Mouse (Mus musculus) forebrain, embryonic 12.5 days (tissue): ENCODE results near the gene Nfkb2. TPM values are rescaled to one million over a fixed set of nuclear protein-coding genes. Genes with fewer than 3 reads are reported as not detected.

ENCODE experiments used
- ATAC-seq: fragments of 200-750 bp; cut with Nextera tagmentation; 2 replicates; pipeline ENCODE4 v1.8.0; 2017; ENCODE audit warnings: moderate TSS enrichment; ENCODE audit not compliant: low FRiP score
- H3K27ac ChIP-seq: fragments of 300-500 bp; sonication (generic); 2 replicates; pipeline ENCODE4 v1.5.1; 2016; ENCODE audit warnings: mild to moderate bottlenecking
- H3K27me3 ChIP-seq: fragments of 300-500 bp; sonication (generic); 2 replicates; pipeline ENCODE4 v1.6.1; 2016; ENCODE audit warnings: mild to moderate bottlenecking
- H3K36me3 ChIP-seq: fragments of 300-500 bp; sonication (generic); replicated peaks from 2 replicates; pipeline ENCODE4 v1.6.1; 2016; ENCODE audit warnings: mild to moderate bottlenecking
- H3K4me1 ChIP-seq: fragments of 300-500 bp; sonication (generic); 2 replicates; pipeline ENCODE4 v1.6.1; 2016
- H3K4me2 ChIP-seq: fragments of 300-500 bp; sonication (generic); 2 replicates; pipeline ENCODE4 v1.6.1; 2016; ENCODE audit warnings: mild to moderate bottlenecking, moderate library complexity
- H3K4me3 ChIP-seq: fragments of 300-500 bp; sonication (generic); replicated peaks from 2 replicates; pipeline ENCODE4 v1.5.1; 2016; ENCODE audit warnings: mild to moderate bottlenecking
- H3K9ac ChIP-seq: fragments of 300-500 bp; sonication (generic); 2 replicates; pipeline ENCODE4 v1.6.1; 2016; ENCODE audit warnings: mild to moderate bottlenecking
- H3K9me3 ChIP-seq: fragments of 300-500 bp; sonication (generic); 2 replicates; pipeline ENCODE4 v1.6.1; 2016
- WGBS: fragments of 180-500 bp; shearing (Covaris S2); methylation state at CpG from one replicate; pipeline ENCODE4 v1.1.7; 2016; 5-methylcytosine and 5-hydroxymethylcytosine counted together
- polyA plus RNA-seq: library from polyadenylated mRNA; unstranded; fragments of >200 nt; fragmentation: Nextera tagmentation; extraction: Ambion mirVana; gene quantifications from 2 replicates; pipeline ENCODE4 v1.2.1, GENCODE M21; 2016

The Nfkb2 gene
- polyA plus RNA-seq, 1 experiment from 2014 or later, result 2.9 TPM

DNA sequence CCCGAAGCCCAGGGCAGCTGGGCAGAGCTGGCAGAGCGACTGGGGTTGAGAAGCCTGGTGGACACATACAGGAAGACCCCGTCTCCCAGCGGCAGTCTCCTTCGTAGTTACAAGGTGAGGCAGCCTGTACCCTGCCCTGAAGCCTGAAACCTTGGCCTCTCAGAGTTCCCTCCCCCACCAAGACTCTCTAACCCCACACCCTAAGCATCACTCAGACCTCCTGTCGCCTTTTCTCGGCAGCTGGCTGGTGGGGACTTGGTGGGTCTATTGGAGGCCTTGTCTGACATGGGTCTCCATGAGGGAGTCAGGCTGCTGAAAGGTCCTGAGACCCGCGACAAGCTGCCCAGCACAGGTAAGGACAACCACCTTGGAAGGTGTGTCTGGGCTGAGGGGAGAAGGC lies 7.2 kb downstream of the Nfkb2 start:
- Histone ChIP-seq H3K9me3 (no peaks in the 10 kb centered on the region), H3K4me2 (no peak overlapping the region), H3K27me3 (peaks cover 90% of the 10 kb centered on the region), H3K4me3 (no peak overlapping the region), H3K4me1 (peaks cover 12% of the 10 kb centered on the region), H3K36me3 (no peaks in the 10 kb centered on the region; the same call in 1 of the 2 replicates), H3K27ac (no peak overlapping the region), H3K9ac (no peak overlapping the region)
- 93% methylated on average over 9 of the region's 9 CpGs for WGBS
- no peak for ATAC-seq

DNA sequence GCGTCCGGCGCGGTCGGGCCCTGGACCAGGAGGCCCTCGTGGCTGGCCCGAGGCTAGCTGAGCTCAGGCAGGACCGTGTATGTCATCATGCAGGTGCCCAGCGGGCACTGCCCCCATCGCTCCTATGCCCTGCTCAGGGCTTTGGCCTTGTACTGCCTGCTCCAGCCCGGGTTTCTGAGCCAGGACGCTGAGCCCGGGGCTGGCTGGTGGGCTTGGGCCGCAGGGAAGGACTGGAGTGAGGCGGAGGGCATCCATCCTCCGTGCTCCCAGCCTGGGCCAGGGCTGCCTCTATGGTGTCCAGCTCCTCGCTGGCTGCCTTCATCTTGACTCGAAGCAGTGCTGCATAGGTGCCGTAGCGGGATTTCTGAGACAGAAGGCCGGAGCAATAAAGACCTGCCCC lies 8.4 kb downstream of the Nfkb2 start:
- H3K4me2 ChIP-seq, result no peak overlapping the region
- no peak overlapping the region; the same call in 1 of the 2 replicates for H3K9ac ChIP-seq
- ATAC-seq, result no peak
- H3K4me1 ChIP-seq, result peaks cover 22% of the 10 kb centered on the region
- peaks cover 90% of the 10 kb centered on the region for H3K27me3 ChIP-seq
- H3K36me3 ChIP-seq, result no peaks in the 10 kb centered on the region; the same call in 1 of the 2 replicates
- no peak overlapping the region for H3K4me3 ChIP-seq
- no peak overlapping the region for H3K27ac ChIP-seq
- 89% methylated on average over 21 of the region's 21 CpGs for WGBS
- H3K9me3 ChIP-seq, result no peaks in the 10 kb centered on the region

DNA sequence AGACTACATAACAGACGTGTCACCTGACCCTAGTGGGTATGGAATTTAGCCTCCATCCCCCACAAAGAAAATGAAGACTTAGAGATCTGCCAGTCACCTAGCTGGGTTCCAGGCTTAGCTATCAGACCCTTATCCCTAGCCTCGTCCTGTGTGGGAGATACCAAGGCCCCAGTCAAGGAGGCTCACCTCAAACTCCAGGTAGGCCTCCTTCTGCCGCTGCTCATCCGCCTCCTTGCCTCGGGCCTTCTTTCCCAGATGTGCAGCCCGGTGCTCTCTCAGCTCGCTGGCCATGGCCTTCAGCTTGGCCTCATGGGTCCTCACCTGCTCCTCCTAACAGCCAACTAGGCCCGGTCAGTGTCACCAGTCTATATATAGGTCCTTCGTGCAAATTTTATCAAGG lies 9.0 kb downstream of the Nfkb2 start:
- no peaks in the 10 kb centered on the region; the same call in 1 of the 2 replicates for H3K36me3 ChIP-seq
- no peak overlapping the region for H3K4me3 ChIP-seq
- H3K27ac ChIP-seq, result no peak overlapping the region
- no peak for ATAC-seq
- H3K27me3 ChIP-seq, result peaks cover 90% of the 10 kb centered on the region
- peaks cover 28% of the 10 kb centered on the region for H3K4me1 ChIP-seq
- H3K9ac ChIP-seq, result no peak overlapping the region
- H3K4me2 ChIP-seq, result no peak overlapping the region
- 88% methylated on average over 9 of the region's 9 CpGs for WGBS
- no peaks in the 10 kb centered on the region for H3K9me3 ChIP-seq

DNA sequence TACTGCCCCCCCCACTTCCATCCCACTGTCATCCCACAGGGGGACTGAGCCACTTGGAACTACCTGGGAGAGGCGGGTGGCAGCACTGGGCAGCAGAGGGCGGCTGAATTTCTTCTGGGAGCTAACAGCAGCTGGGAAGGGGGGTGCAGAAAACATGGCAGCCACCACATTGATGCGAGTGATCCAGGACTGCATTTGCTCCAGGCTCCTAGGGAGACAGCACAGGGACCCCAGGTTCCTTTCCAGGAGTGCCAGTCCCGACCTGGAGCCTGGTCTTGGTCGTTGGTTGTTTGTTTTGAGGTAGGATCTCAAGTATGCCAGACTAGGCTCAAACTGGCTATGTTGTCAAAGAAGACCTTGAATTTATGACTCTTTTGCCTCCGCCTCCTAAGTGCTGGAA lies 9.5 kb downstream of the Nfkb2 start:
- H3K9ac ChIP-seq, result no peak overlapping the region
- peaks cover 29% of the 10 kb centered on the region for H3K4me1 ChIP-seq
- no peaks in the 10 kb centered on the region for H3K9me3 ChIP-seq
- H3K27me3 ChIP-seq, result peaks cover 90% of the 10 kb centered on the region
- ATAC-seq, result no peak
- WGBS, result 66% methylated on average over 6 of the region's 6 CpGs
- H3K4me2 ChIP-seq, result no peak overlapping the region
- no peak overlapping the region for H3K27ac ChIP-seq
- H3K4me3 ChIP-seq, result no peak overlapping the region
- H3K36me3 ChIP-seq, result no peaks in the 10 kb centered on the region; the same call in 1 of the 2 replicates

DNA sequence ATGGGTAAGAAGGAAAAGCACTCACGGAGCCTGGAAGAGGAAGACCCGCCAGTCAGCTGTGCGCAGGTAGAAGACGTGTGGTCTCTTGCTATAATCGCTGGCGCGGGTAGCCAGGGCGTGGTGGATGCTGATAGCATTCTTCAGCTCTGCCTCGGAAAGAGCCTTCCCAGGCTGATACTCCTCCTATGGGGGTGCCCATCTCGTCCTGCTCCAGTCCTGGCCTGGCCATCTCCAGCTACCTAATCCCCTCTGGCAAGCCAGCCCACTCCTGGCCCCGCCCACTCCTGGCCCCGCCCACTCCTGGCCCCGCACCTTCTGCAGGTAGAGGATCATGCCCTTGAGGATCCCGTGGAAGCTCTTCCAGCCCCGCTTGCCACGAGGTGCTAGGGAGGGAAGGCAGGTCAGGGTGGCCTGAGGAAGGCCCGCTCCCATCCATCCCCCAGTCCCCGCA lies 10.1 kb downstream of the Nfkb2 start:
- Histone ChIP-seq H3K27ac (no peak overlapping the region), H3K36me3 (no peaks in the 10 kb centered on the region; the same call in 1 of the 2 replicates), H3K4me2 (0 out of 2 replicates have a peak overlapping the region, but pooled peaks have one; percentile 0), H3K4me3 (0 out of 2 replicates have a peak overlapping the region, but pooled peaks have one; percentile 7), H3K9ac (no peak overlapping the region), H3K27me3 (peaks cover 93% of the 10 kb centered on the region), H3K4me1 (peaks cover 29% of the 10 kb centered on the region), H3K9me3 (no peaks in the 10 kb centered on the region)
- WGBS, result 13% methylated on average over 16 of the region's 18 CpGs
- ATAC-seq, result no peak

GRCm38 (mm10) chr19:46314872-46315742 lies 11.0 kb downstream of the Nfkb2 start:
- no peaks in the 10 kb centered on the region; the same call in 1 of the 2 replicates for H3K36me3 ChIP-seq
- H3K4me2 ChIP-seq, result no peak overlapping the region
- H3K9ac ChIP-seq, result no peak overlapping the region
- 46% methylated on average over 14 of the region's 14 CpGs for WGBS
- H3K27me3 ChIP-seq, result peaks cover 96% of the 10 kb centered on the region
- H3K27ac ChIP-seq, result no peak overlapping the region
- no peaks in the 10 kb centered on the region for H3K9me3 ChIP-seq
- no peak for ATAC-seq
- H3K4me3 ChIP-seq, result no peak overlapping the region; the same call in 1 of the 2 replicates
- H3K4me1 ChIP-seq, result peaks cover 38% of the 10 kb centered on the region

DNA sequence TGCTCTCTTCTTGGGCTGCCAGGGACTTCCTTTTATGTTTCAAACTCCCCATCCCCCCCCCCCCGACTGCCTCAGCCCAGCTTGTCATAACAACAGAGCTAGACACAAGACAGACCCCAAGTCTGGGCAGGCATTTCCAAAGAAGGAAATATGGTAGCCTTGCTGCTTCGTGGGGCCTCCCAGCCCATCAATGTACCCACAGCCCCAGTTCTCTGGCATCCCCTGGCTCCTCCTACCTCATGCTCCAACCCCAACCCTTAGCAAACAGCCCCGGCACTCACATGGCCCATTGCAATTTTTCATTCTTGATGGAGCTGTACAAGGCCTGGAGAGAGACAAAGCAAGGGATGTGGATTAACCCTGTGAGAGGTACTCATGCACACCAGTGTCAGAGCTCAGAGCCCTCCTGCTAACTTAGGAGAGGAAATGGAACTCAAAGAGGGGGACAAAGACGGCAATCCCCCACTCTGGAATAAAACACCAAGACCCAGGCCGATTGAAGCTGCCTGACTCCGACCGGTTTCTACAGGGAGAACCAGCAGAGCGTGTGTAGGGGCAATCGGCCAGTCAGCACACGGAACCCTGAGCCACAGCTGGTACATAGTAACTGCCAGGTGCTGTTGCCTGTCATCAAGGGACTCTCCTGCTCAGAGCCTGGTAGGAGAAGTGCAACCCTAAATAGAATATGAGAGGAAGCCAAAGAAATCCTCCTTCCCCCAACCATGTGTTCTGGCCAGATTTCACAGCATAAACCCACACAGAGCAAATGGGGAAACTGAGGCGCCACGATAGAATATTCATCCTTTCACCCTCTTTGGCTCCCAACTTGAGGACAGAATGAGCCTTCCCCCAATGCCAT lies 11.9 kb downstream of the Nfkb2 start:
- Histone ChIP-seq H3K27ac (no peak overlapping the region), H3K27me3 (peaks cover 96% of the 10 kb centered on the region), H3K9ac (no peak overlapping the region), H3K4me1 (peaks cover 44% of the 10 kb centered on the region), H3K36me3 (no peaks in the 10 kb centered on the region; the same call in 1 of the 2 replicates), H3K4me2 (no peak overlapping the region; the same call in 1 of the 2 replicates), H3K4me3 (no peak overlapping the region), H3K9me3 (no peaks in the 10 kb centered on the region)
- no peak for ATAC-seq
- WGBS, result 47% methylated on average over 12 of the region's 12 CpGs

- peaks cover 86% of the 10 kb centered on the region for H3K27me3 ChIP-seq
- peaks cover 54% of the 10 kb centered on the region for H3K4me1 ChIP-seq
- ATAC-seq, result no peak
- 31% methylated on average over 15 of the region's 15 CpGs for WGBS
- no peak overlapping the region for H3K27ac ChIP-seq
- no peaks in the 10 kb centered on the region for H3K9me3 ChIP-seq
- H3K36me3 ChIP-seq, result no peaks in the 10 kb centered on the region
- peak overlapping the region; percentile 59 for H3K9ac ChIP-seq
- peak overlapping the region; percentile 47 for H3K4me3 ChIP-seq
- H3K4me2 ChIP-seq, result peak overlapping the region; percentile 64
These were observed 12.9 kb downstream of the Nfkb2 start for GRCm38 (mm10) chr19:46316846-46317545.

GRCm38 (mm10) chr19:46317546-46317885 lies 13.4 kb downstream of the Nfkb2 start:
- ATAC-seq, result no peak
- Histone ChIP-seq H3K9me3 (no peaks in the 10 kb centered on the region), H3K9ac (peak overlapping the region; percentile 59), H3K27ac (no peak overlapping the region), H3K4me1 (peaks cover 59% of the 10 kb centered on the region), H3K4me3 (peak overlapping the region; percentile 47), H3K27me3 (peaks cover 89% of the 10 kb centered on the region), H3K4me2 (peak overlapping the region; percentile 64), H3K36me3 (no peaks in the 10 kb centered on the region)
- WGBS, result under 1% methylated on average over 47 of the region's 48 CpGs

- Histone ChIP-seq H3K9me3 (no peaks in the 10 kb centered on the region), H3K27me3 (peaks cover 89% of the 10 kb centered on the region), H3K4me2 (peak overlapping the region; percentile 64), H3K36me3 (no peaks in the 10 kb centered on the region), H3K4me3 (peak overlapping the region; percentile 47), H3K4me1 (peaks cover 65% of the 10 kb centered on the region), H3K9ac (peak overlapping the region; percentile 59), H3K27ac (peak overlapping the region; percentile 4; the same call in 1 of the 2 replicates)
- WGBS, result 3% methylated on average over 36 of the region's 42 CpGs
- no peak for ATAC-seq
These were observed 13.9 kb downstream of the Nfkb2 start for GRCm38 (mm10) chr19:46318031-46318471.

DNA sequence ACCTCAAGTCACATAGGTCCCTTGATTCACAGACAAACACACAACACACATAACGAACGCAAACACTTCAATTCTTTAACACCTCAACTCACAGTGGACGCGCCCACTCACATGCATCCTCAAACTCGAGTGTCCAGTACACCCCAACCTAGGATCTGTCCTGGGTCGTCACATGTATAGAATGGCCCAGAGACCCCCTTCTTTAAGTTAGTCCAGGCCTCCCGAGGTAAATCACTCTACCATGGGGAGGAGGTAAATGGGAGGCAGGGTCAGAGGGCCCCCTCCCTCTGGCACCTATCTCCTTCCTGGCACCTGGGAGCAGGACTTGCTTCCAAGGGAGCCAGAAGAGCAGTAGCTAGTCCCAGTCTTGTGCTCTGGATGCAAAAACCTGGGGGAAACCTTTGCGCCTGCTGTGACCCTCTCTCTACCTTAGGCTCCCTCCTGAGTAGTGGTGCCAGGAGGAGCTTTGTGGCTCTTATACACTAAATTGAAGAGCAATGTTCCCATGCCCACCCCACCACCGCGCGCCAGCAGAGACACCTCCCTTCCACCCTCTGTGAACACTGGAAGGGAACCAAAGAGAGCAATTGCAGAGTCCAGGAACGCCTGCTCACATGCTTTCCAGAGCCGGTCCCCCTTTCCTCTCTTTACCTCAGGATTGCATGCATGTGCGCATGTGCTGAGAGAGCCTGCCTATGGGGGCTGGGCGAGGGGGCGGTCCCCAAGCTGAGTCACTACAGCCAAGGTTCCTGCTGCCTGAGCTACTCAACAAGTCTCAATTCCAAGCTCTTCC lies 14.7 kb downstream of the Nfkb2 start:
- Histone ChIP-seq H3K4me2 (peak overlapping the region; percentile 64), H3K27ac (peak overlapping the region; percentile 47; the same call in 1 of the 2 replicates), H3K4me3 (peak overlapping the region; percentile 0; the same call in 1 of the 2 replicates), H3K4me1 (peaks cover 67% of the 10 kb centered on the region), H3K9ac (no peak overlapping the region), H3K36me3 (no peaks in the 10 kb centered on the region), H3K27me3 (peaks cover 89% of the 10 kb centered on the region), H3K9me3 (no peaks in the 10 kb centered on the region)
- WGBS, result 12% methylated on average over 16 of the region's 16 CpGs
- ATAC-seq, result peak; percentile 36; the same call in 1 of the 2 replicates
